Mouse (Mus musculus): ENCODE measurements at regions not wholly inside any gene's neighbourhood (a gene's known extent, or its start where the extent isn't known, plus 50 kb on each side); places are given as distances from the start of the nearest gene placed in this dataset.

- no peak overlapping the region for H3K9ac ChIP-seq (ENCODE audit: low read depth, poor library complexity, severe bottlenecking)
- no peaks in the 10 kb centered on the region for H3K4me1 ChIP-seq (ENCODE audit: control insufficient read depth, insufficient read depth, low read length)
- no peak overlapping the region for H3K27ac ChIP-seq (ENCODE audit: insufficient read depth, low read length)
- TF ChIP-seq EP300 (IDR thresholded peaks at IDR 0.05; ENCODE audit: insufficient read depth, low read depth, low read length) = no peak
- TF ChIP-seq POLR2A (IDR thresholded peaks at IDR 0.05; ENCODE audit: insufficient read depth, low read length) = no peak
- TF ChIP-seq CTCF (IDR thresholded peaks at IDR 0.05; ENCODE audit: low read depth, low read length) = no peak
- no peak overlapping the region for H3K4me3 ChIP-seq (ENCODE audit: low read depth, low read length)
- no peaks in the 10 kb centered on the region for H3K27me3 ChIP-seq (ENCODE audit: control insufficient read depth, insufficient read depth, low read length, poor library complexity, severe bottlenecking)
- H3K9me3 ChIP-seq (replicated peaks; ENCODE audit: control insufficient read depth, insufficient read depth, low read length, poor library complexity, severe bottlenecking) = no peaks in the 10 kb centered on the region
- H3K36me3 ChIP-seq (ENCODE audit: control insufficient read depth, insufficient read depth, low read length, poor library complexity, severe bottlenecking) = no peaks in the 10 kb centered on the region
Measured at GRCm38 (mm10) chr3:57935042-57935610, 87.2 kb upstream of the Pfn2 start.

GRCm38 (mm10) chr3:57940504-57941381, 92.9 kb upstream of the Pfn2 start:
- Histone ChIP-seq H3K4me1 (ENCODE audit: control insufficient read depth, insufficient read depth, low read length) (no peaks in the 10 kb centered on the region), H3K9me3 (replicated peaks; ENCODE audit: control insufficient read depth, insufficient read depth, low read length, poor library complexity, severe bottlenecking) (0 out of 2 replicates have a peak, but pooled peaks cover 3% of the 10 kb centered on the region)
- TF ChIP-seq CTCF (IDR thresholded peaks at IDR 0.05; ENCODE audit: low read depth, low read length) (no peak), EP300 (IDR thresholded peaks at IDR 0.05; ENCODE audit: insufficient read depth, low read depth, low read length) (no peak), POLR2A (IDR thresholded peaks at IDR 0.05; ENCODE audit: insufficient read depth, low read length) (no peak)

GRCm38 (mm10) chr3:57944698-57945097, 96.8 kb upstream of the Pfn2 start:
- no peak overlapping the region for H3K9ac ChIP-seq (ENCODE audit: low read depth, poor library complexity, severe bottlenecking)
- H3K36me3 ChIP-seq (ENCODE audit: control insufficient read depth, insufficient read depth, low read length, poor library complexity, severe bottlenecking) = no peaks in the 10 kb centered on the region
- H3K27me3 ChIP-seq (ENCODE audit: control insufficient read depth, insufficient read depth, low read length, poor library complexity, severe bottlenecking) = no peaks in the 10 kb centered on the region
- no peak overlapping the region for H3K27ac ChIP-seq (ENCODE audit: insufficient read depth, low read length)
- TF ChIP-seq CTCF (IDR thresholded peaks at IDR 0.05; ENCODE audit: low read depth, low read length) (no peak), POLR2A (IDR thresholded peaks at IDR 0.05; ENCODE audit: insufficient read depth, low read length) (no peak), EP300 (IDR thresholded peaks at IDR 0.05; ENCODE audit: insufficient read depth, low read depth, low read length) (no peak)
- 0 out of 2 replicates have a peak, but pooled peaks cover 3% of the 10 kb centered on the region for H3K9me3 ChIP-seq (replicated peaks; ENCODE audit: control insufficient read depth, insufficient read depth, low read length, poor library complexity, severe bottlenecking)
- H3K4me1 ChIP-seq (ENCODE audit: control insufficient read depth, insufficient read depth, low read length) = no peaks in the 10 kb centered on the region
- no peak overlapping the region for H3K4me3 ChIP-seq (ENCODE audit: low read depth, low read length)

More at GRCm38 (mm10) chr3:57940504-57941381, 92.9 kb upstream of the Pfn2 start:
- H3K27ac ChIP-seq (ENCODE audit: insufficient read depth, low read length) = no peak overlapping the region
- H3K27me3 ChIP-seq (ENCODE audit: control insufficient read depth, insufficient read depth, low read length, poor library complexity, severe bottlenecking) = no peaks in the 10 kb centered on the region
- H3K36me3 ChIP-seq (ENCODE audit: control insufficient read depth, insufficient read depth, low read length, poor library complexity, severe bottlenecking) = no peaks in the 10 kb centered on the region
- H3K4me3 ChIP-seq (ENCODE audit: low read depth, low read length) = no peak overlapping the region
- no peak overlapping the region for H3K9ac ChIP-seq (ENCODE audit: low read depth, poor library complexity, severe bottlenecking)

- no peak for TF ChIP-seq EP300 (IDR thresholded peaks at IDR 0.05; ENCODE audit: insufficient read depth, low read depth, low read length)
- TF ChIP-seq POLR2A (IDR thresholded peaks at IDR 0.05; ENCODE audit: insufficient read depth, low read length) = no peak
- no peak for TF ChIP-seq CTCF (IDR thresholded peaks at IDR 0.05; ENCODE audit: low read depth, low read length)
Measured at GRCm38 (mm10) chr3:57945765-57946164, 97.9 kb upstream of the Pfn2 start.

GRCm38 (mm10) chr3:57947331-57947730, 99.5 kb upstream of the Pfn2 start:
- H3K9me3 ChIP-seq (replicated peaks; ENCODE audit: control insufficient read depth, insufficient read depth, low read length, poor library complexity, severe bottlenecking) = 0 out of 2 replicates have a peak, but pooled peaks cover 1% of the 10 kb centered on the region
- H3K4me3 ChIP-seq (ENCODE audit: low read depth, low read length) = no peak overlapping the region
- no peaks in the 10 kb centered on the region for H3K4me1 ChIP-seq (ENCODE audit: control insufficient read depth, insufficient read depth, low read length)
- no peak overlapping the region for H3K9ac ChIP-seq (ENCODE audit: low read depth, poor library complexity, severe bottlenecking)
- no peaks in the 10 kb centered on the region for H3K27me3 ChIP-seq (ENCODE audit: control insufficient read depth, insufficient read depth, low read length, poor library complexity, severe bottlenecking)
- H3K27ac ChIP-seq (ENCODE audit: insufficient read depth, low read length) = no peak overlapping the region
- TF ChIP-seq CTCF (IDR thresholded peaks at IDR 0.05; ENCODE audit: low read depth, low read length) = no peak
- TF ChIP-seq POLR2A (IDR thresholded peaks at IDR 0.05; ENCODE audit: insufficient read depth, low read length) = no peak
- TF ChIP-seq EP300 (IDR thresholded peaks at IDR 0.05; ENCODE audit: insufficient read depth, low read depth, low read length) = no peak
- H3K36me3 ChIP-seq (ENCODE audit: control insufficient read depth, insufficient read depth, low read length, poor library complexity, severe bottlenecking) = no peaks in the 10 kb centered on the region

More at GRCm38 (mm10) chr3:57945765-57946164, 97.9 kb upstream of the Pfn2 start:
- Histone ChIP-seq H3K9ac (ENCODE audit: low read depth, poor library complexity, severe bottlenecking) (no peak overlapping the region), H3K27me3 (ENCODE audit: control insufficient read depth, insufficient read depth, low read length, poor library complexity, severe bottlenecking) (no peaks in the 10 kb centered on the region), H3K4me1 (ENCODE audit: control insufficient read depth, insufficient read depth, low read length) (no peaks in the 10 kb centered on the region), H3K27ac (ENCODE audit: insufficient read depth, low read length) (no peak overlapping the region), H3K4me3 (ENCODE audit: low read depth, low read length) (no peak overlapping the region), H3K9me3 (replicated peaks; ENCODE audit: control insufficient read depth, insufficient read depth, low read length, poor library complexity, severe bottlenecking) (0 out of 2 replicates have a peak, but pooled peaks cover 3% of the 10 kb centered on the region), H3K36me3 (ENCODE audit: control insufficient read depth, insufficient read depth, low read length, poor library complexity, severe bottlenecking) (no peaks in the 10 kb centered on the region)

GRCm38 (mm10) chr3:57948720-57949119, 100.8 kb upstream of the Pfn2 start:
- Histone ChIP-seq H3K4me1 (ENCODE audit: control insufficient read depth, insufficient read depth, low read length) (no peaks in the 10 kb centered on the region), H3K36me3 (ENCODE audit: control insufficient read depth, insufficient read depth, low read length, poor library complexity, severe bottlenecking) (no peaks in the 10 kb centered on the region), H3K9me3 (replicated peaks; ENCODE audit: control insufficient read depth, insufficient read depth, low read length, poor library complexity, severe bottlenecking) (no peaks in the 10 kb centered on the region), H3K27me3 (ENCODE audit: control insufficient read depth, insufficient read depth, low read length, poor library complexity, severe bottlenecking) (no peaks in the 10 kb centered on the region), H3K9ac (ENCODE audit: low read depth, poor library complexity, severe bottlenecking) (no peak overlapping the region), H3K4me3 (ENCODE audit: low read depth, low read length) (no peak overlapping the region), H3K27ac (ENCODE audit: insufficient read depth, low read length) (no peak overlapping the region)
- no peak for TF ChIP-seq EP300 (IDR thresholded peaks at IDR 0.05; ENCODE audit: insufficient read depth, low read depth, low read length)
- no peak for TF ChIP-seq CTCF (IDR thresholded peaks at IDR 0.05; ENCODE audit: low read depth, low read length)
- TF ChIP-seq POLR2A (IDR thresholded peaks at IDR 0.05; ENCODE audit: insufficient read depth, low read length) = no peak

Measured in ES-Bruce4 (cell line).